Mouse (Mus musculus) common myeloid progenitor, adult 5-6 weeks (primary cell): ENCODE measurements around the gene Cobl. TPM values are rescaled to one million over a fixed set of nuclear protein-coding genes. Genes with fewer than 3 reads are reported as not detected.

Experiments
- ATAC-seq: replicated peaks from 2 replicates; pipeline ENCODE4 v1.8.0; 2016; ENCODE audit warnings: low read depth, mild to moderate bottlenecking, moderate TSS enrichment, inconsistent platforms; ENCODE audit not compliant: poor library complexity, severe bottlenecking
- total RNA-seq: library from RNA; stranded (forward); fragments of 200-1000, 187-1606 nt; gene quantifications from 2 replicates; pipeline ENCODE4 v1.2.3, GENCODE M21; 2017

The Cobl gene
- not detected in 2 replicates for total RNA-seq

DNA sequence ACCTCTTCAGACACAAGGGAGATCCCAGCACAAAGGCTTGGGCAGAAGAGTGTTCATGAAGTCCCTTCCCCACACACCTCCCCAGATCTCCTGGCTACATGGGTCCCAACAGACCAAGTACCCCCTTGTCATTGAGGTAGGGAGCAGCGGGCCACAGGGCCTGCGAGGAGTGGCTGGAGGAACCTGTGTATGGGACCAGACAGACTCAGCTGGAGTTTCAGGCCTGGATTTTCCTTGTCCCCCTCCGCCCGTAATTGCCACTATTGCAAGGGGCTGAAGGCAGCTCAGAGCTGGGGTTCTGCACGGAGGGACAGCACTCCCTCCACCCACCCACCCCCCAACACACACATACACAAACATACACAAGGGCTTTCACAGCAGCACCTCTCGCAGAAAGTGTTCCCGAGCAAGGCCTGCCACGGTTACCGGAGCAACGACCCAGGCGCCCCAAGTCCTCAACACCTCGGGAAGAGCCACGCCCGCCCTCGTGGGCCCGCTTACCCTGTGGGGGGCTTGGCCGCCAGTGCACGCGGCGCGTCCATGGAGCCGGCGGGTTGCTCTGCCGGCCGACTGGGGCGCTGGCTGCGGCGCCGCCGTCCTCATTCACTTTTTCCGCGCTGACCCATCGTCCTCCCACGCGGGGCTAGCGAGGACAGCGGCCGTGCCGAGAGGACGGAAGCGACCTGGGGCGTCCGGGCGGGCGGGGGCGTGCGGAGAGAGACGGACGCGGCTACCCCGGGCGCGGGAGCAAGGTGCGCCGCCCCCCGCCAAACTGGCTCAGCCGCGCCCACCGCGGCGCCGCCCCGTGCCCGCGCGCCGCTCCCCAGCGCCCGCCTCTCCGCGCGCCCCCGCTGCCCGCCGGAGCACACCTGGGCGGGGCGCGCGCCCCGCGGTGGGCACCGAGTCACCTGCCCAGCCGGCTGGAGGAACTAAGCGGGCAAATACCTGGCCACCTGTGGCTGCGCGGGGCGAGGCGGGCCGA lies at the start of gene Cobl:
TSS of gene Cobl (minus strand) at position 780 of the 982 bp plus-strand sequence.
- ATAC-seq: 0 out of 2 replicates have a peak, but pooled peaks have one; percentile 15

DNA sequence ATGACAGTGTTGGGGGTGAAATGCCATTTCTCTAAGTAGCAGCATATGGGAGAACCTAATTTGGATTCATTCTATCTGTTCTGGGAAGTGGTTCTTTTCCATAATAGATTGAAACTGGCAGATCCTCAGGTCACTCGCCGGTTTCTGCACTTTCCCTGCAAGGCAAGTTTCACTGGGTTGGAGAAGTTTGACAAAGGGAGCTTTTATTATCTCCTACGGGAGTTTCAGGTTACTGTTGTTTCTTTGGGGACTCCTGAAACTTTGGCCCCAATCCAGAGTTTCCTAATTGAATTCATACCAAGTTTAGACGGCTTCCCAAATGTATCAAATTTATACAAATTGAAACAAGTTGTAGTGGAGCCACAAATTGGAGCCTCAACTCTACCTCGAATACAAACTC lies 49.0 kb upstream of the Cobl start:
- ATAC-seq: no peak

DNA sequence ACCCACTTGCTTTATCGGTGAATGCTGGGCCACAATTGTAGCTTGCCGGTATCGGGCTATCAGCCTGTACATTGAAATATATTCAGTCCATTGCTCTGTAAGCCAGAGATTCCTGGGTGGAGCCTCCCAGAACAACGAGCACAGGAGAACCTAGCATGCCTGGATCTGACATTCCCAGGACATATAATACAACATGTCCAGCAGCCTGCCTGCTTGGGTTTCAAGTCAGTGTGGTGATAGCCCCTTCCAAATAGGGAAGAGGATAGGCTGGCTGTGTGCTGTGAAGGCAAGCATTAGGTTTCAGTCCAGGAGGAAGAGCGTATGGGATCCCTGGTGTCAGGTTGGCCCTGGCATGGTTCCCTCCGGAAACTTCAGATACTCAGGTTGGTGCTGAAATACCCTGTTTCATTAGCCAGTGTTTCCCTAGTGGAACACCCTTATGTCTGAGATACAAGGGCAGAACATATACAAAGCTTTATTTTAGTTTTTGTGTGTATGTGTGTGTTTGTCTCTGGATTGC lies 41.7 kb upstream of the Cobl start:
- ATAC-seq: no peak

DNA sequence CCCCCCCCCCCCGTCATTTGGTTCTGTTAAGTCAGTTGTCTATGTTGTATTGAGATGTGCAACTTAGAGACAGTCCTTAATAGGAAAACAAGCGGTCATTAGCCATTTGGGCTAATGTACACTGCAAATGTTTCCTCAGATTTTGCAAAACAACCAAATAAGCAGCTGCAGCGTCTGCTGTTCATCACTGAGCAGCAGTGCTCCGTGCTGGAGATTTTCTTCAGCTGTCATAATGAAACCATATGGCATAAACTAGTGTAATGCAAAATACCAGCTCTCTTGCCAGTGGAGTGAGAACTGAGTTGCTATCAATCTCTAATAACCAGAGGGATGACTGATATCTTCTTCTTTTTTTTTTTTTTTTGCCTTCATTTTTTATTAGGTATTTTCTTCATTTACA lies 39.0 kb upstream of the Cobl start:
- no peak for ATAC-seq

DNA sequence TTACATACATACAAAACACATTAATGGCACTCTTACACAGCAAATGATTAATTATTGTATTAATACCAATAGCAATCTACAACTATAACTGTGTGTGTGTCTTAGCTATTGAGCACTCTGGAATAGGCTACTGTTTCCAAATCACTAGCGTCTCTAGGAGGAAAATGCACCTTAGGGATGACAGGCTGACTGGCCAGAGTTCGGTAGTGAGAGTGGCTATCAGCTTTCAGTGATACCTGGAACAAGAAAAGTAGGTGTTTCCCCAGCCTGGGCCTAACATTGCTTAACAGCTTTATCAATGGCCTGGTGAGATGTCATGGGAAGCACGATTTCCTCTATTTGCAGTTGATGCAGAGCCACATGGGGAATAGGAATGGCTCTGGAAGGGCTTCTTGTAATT lies 37.0 kb upstream of the Cobl start:
- ATAC-seq: no peak

DNA sequence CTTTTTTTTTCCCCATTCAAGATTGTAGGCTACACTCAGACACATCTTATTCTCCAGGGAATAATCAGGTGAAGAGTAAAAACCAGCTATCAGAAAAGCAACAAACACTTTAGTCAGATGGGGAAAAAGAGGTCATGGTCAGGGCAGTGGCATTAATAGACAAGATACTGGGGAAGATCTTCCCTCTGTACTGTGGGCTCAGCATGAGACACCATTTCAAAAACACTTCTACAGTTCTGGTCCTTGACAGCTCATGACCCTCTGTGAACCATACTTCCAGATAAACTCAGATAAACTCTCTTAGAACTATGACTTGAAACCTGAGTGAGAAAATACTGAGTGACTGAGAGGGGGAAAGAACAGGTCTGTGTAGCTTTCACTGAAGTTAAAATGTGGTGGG lies 29.0 kb upstream of the Cobl start:
- no peak for ATAC-seq

DNA sequence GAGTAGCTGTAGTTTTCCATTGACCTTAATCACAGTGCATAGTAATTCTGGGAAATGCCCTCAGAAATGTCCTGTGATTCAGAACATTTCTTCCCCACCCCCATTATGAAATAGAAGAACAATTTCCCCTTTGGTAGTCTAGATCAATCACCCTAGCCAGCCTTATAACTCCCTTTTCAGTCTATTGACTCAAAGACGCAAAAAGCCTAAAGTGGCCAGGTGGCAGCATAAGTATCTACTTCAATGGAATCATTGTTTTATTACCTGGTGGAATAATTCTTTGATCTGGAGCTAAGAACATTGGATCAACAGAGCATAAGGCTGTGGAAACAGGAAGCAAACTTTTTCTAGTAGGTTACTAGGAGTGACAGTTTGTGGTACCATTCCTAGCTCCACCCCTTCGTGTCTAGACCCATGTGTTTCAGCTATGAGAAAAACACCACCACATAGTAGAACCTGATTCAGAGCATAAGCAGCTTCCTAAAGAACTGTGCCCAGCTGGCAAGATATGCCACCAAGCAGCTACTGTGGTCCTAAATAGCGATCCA lies 15.2 kb upstream of the Cobl start:
- no peak for ATAC-seq

DNA sequence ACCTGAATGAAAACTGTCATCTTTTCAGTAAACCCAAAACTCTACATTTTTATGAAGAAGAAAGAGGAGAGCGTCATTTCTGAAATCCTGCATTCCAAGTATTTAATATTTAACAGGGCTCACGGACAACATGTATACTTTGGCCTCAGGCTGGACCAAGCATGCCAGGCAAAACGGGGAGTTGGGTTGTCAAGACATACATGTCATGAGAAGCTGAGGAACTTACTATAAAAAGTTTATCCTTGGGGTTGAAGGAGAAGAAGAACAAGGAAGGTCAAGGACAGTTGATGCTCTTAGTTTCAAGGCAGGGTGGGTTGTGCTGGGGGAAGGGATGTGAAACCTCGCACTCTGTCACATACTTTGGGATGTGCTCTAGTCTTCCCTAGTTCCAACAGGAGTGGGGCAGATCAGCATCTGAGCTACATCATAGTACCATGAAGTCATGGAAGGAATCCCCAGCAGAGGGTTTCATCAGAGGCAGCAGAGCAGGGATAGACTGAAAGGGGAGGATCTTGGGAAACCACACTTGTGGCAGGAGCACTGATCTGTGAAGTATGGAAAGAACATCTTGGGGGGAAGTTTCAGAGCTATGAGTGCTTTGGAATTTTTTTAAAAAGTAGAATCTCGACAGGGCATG lies 9.7 kb upstream of the Cobl start:
- no peak for ATAC-seq

DNA sequence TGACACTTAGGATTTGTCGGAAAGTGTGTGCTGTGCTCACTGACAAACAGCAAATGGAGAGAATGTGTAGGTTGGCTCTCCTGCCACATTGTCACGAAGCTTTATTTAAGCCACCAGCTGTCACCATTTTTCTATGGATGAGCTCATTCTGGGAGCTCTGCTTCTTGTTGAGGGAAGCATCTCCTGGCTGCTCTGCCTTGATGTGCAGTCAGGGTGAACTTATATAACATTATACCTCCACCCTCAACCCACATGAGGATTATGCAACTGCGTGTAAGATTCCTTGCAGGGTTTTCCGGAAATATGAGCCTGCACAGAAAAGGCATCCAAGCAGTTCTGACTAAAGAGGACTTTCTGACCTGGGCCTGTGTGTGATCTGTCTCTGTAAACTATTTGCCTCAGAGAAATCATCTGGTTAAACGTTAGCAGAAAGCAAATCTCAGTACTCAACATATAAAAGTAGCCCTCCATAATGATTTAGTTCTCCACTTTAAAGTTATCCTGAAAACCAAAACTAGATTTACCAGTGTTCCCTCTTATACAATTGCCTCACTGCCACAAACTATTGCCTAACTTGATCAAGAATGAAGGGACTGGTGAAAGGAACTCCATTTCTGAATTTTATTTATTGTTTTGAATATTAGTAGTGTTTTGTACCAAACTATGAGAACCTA lies 9.0 kb upstream of the Cobl start:
- no peak for ATAC-seq

DNA sequence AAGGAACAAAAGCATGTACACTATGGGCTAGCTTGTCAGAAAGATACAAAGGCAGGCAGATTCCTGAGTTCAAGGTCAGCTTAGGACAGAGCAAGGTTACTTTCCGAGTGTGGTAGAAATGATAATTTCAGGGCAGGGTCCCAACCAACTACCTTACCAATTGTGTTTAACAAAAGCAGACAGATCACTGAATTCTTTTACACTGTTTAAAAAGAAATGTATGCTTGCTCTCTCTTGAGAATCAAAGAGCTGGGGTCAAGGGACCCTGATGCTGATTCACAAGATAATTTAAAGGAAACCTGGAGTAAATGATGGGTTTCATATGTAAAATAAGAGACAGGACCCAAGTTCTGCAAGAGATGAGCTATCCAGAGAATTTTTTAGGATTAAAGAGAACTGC lies 4.9 kb upstream of the Cobl start:
- no peak for ATAC-seq

DNA sequence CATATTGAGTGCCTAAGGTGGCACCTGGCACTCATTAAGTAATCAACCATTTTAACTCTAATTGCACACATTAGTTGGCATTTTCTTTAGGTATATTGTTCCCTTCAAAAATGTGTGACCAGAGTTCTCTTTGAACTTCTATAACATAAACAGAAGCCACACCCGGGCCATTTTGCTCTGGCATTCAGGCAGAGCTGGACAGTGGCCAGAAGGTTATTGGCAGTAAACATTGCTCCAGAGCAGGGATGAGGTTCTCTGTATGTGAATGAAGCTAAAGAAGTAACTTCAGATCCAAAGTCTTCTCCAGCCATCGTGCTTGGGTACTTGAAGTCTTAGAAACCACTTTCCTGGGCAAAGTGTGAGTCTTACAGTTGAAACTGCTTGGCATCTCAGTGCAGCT lies 3.9 kb upstream of the Cobl start:
- no peak for ATAC-seq

DNA sequence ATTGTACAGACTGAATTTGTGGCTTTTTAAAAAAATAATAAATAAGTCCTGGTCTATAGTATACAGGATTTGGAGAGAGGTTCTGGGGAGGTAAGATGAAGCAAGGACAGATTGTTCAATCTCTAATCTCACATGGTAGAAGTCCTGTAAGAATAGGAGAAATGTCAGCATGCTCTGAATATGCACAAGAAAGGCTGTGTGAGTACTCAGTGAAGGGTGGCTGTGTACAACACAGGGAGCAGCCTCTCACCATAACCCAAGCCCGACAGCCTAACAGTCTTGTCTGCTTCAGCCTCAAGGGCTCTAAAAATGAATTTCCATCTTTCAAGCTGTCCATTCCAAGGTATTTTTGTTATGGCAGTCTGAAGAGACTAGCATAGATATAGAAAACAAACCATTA lies 3.1 kb upstream of the Cobl start:
- no peak for ATAC-seq

DNA sequence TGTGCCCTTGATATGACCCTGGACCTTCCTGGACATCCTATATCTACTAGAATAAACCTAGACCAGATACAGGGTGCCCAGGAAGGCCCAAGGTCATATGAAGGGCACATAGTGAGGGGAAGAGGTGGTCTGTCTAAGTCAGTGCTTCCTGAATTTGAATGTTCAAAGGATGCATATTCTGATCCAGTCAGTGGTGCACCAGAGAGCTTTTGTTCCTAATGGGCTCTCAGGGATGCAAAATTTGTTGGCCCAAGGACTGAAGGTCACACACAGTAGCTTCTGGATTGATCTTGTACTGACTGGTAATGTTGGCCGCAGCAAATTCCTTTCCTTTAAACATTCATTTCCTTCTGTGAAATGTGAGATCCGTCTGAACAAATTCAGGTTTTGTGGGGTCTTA lies 2.5 kb upstream of the Cobl start:
- no peak for ATAC-seq

DNA sequence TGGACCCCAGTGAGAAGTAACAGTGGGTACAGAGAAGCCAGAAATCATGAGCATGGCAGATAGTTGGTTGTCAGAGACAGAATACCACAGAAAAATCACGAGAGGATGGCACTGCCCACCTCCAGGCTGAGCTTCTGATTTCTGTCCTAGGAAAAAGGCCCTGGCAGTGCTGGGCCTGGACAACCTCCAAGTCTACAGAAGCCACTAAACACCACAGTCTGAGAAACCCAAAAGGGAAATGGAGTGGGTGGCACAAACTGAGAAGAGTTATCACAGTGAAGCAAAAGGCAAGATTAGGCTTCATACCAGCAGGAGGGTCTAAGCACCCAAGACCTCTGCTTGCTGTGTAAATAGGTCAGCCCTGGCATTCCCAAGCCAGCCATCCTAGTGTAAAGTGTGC lies 1.8 kb upstream of the Cobl start:
- ATAC-seq: no peak

DNA sequence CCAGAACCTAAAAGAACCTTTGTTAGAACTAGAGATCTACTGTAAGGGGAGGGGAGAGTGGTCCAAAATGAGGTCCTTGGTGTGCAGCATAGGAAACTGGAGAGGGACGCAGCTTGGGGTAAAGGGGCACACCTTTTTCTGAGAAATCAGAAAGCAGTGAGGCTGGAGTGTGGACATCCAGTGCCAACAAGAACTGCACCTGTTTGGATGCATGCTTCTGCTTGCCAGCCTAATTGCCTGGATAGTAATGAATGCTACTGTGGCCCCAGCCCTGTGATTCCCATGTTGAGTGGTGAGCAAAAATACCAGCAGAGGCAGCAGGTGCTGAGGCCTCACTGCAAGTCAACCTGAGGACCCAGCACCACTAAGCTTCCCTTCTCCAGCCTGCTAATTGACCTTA lies 469 bp upstream of the Cobl start:
- no peak for ATAC-seq

DNA sequence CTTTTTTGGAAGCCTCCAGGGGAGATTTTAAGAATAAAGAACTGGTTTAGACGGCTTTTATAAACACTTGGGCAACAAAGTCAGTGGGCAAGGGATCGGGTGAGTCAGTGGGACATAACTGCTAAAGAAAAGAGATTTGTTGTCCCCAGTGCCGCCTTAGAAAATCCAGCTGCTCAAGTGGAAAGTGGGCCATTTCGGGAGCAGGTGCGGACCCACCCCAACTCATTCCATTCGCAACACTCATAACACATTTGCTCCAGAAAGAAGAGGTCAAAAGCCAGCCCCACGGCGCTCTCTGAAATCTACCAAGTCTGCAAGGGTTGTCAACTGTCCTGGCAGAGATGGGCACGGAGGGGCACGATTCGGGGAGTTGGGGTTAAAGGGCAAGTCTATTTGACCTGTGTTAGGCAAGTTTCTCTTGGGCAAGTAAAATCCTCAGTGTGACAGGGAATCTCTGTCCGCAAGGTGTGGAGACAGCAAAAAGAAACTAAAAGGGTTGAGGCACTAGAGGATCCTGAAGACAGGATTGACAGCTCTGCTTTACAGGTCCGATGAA lies 1.1 kb downstream of the Cobl start:
- ATAC-seq: no peak

DNA sequence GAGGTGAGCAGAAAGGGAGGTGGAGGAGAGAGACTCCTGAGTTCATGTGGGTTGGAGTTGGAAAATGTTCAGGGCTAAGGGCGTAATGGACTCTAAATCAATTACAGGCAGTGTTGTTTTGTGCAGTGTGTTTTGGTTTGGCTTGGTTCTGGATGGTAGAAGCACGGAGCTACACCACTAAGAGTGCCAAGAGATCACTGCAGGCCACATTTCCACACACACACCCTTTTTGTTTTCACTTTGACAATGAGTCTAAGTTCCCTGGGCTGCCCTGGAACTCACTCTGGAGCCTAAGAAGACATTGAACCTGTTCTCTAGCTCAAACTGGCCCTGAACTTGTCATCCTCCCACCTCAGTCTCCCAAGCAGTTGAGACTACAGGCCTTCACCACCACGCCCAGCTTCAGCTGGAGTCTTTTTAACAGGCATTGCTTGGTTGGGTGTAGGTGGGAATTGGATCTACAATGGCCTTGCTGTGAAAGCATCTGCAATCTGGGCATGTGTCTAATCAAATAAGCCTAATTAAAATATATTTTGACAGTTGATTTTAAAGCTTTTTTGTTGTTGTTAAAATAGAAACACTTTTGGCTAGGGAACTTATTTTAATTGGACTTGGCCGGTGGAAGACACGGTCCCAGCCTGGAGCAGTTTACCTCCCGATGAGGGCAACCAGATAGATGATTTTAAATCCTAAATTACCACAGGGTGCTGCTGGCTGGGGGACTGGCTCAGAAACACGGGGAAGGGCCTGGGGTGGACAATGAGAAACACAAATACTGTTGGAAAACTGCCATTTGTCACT lies 4.8 kb downstream of the Cobl start:
- ATAC-seq: no peak

DNA sequence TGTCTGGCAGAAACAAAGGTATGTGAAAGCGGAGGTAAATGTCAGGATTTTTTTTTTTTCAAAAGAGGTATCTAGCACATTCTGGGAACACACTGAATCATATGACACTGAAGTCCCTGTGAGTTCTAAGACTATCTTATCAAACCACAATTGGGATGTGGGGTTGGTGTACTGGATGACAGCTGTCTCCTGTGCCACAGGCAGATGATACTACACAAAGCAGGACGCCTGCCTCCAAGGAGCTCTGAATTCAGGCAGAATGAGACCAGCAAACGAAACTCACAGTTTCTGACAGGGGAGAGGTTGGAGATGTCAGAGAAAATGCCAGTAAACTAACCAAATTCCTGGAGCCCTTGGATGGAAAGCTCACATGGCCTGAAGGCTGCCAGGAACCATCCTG lies 5.9 kb downstream of the Cobl start:
- no peak for ATAC-seq

DNA sequence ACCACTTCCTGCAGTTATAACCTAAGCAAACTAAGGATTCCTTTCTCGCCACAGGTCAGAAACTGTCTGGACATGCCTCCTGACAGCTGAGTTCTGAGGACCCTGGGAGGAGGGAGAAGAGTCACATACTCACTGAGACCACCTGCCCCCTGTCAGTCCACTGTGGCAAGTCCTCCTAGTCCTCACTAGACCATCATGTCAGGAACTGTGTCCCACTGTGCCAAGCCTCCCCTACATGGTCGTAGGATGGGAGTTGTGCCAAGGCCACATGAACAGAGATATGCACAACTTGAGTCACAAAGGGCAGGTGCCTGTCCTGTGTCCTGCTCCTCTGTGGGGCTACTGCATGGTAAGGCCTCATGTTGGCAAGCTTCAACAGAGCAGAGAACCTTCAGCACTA lies 6.4 kb downstream of the Cobl start:
- ATAC-seq: no peak
